Mouse (Mus musculus): Measurements from ENCODE around the gene Anxa5. TPM values are rescaled to one million over a fixed set of nuclear protein-coding genes. Genes with fewer than 3 reads are reported as not detected.

Gene Anxa5
- polyA plus RNA-seq, 1 experiment from 2014 or later, result 336 TPM

DNA sequence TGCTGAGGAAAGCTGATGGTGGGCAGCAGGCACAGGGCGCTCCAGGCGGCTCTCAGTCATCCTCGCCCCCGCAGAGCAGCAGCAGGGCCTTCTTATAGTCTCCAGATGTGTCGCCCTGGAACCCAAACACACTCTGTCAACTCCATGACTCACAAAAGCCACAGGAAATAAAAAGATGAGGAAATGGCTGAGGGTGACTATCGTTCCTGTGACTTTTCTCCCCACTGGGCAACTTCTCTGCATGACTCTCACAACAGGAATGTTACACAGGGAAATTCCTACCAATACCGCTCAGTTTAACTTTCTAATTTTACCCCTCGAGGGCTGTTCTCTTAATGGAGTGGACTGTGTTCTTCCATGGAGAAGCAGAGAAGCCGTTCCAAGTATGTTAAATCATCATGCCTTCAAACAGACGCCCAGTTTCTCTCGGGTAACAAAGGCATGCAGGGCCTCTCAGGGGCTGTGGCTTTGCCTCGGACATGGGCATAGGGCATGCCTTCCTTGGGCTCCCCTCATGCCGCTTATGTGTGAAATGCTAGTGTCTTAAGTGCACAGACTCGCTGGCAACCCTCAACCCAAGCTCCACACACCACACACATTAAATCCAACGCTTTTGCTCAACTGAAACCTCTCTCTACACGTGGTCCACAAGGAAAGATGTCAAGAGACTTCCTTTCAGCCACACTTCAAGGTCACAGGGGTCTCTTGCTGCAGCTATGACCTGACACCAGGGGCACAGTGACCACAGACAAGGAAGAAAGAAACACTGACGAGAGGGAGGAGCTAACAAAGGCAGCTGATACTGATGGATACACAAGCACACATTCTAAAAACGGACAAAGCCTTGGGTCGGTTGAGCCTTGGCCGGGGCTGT lies 26.2 kb downstream of the Anxa5 start:
- Histone ChIP-seq H3K9ac (no peak overlapping the region), H3K27ac (ENCODE audit: poor library complexity, severe bottlenecking) (peak overlapping the region; percentile 67), H3K4me2 (peak overlapping the region; percentile 7; the same call in 1 of the 2 replicates), H3K9me3 (replicated peaks) (no peaks in the 10 kb centered on the region), H3K36me3 (peaks cover 68% of the 10 kb centered on the region), H3K27me3 (replicated peaks) (no peaks in the 10 kb centered on the region), H3K4me3 (no peak overlapping the region), H3K4me1 (replicated peaks) (peaks cover 35% of the 10 kb centered on the region)
- WGBS, result 22% methylated on average over 20 of the region's 20 CpGs
- ATAC-seq (ENCODE audit: insufficient number of reproducible peaks, low FRiP score), result peak; percentile 56

DNA sequence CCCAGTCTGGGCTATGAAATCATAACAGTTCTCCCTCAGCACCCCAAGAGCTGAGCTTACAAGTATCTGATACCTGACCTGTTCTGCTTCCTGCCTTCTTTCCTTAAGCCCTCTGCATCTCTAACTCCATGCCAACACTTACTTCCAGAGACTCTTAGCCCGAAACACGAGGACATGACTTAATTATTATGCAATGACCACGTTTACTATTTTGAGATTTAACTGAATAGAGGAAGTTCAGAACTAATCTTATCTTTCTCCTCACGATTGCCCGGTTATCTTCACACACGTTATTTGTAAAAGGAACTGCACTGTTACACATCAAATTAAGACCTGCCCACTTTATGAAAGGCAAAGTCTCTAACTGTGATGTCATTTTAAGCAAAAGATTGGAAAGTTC lies 28.8 kb downstream of the Anxa5 start:
- no peak overlapping the region for H3K4me2 ChIP-seq
- peaks cover 35% of the 10 kb centered on the region for H3K4me1 ChIP-seq (replicated peaks)
- H3K9ac ChIP-seq, result no peak overlapping the region
- H3K36me3 ChIP-seq, result peaks cover 48% of the 10 kb centered on the region
- no peak overlapping the region for H3K4me3 ChIP-seq
- WGBS, result 22% methylated on average over 6 of the region's 6 CpGs
- no peak overlapping the region for H3K27ac ChIP-seq (ENCODE audit: poor library complexity, severe bottlenecking)
- H3K9me3 ChIP-seq (replicated peaks), result no peaks in the 10 kb centered on the region
- no peak for ATAC-seq (ENCODE audit: insufficient number of reproducible peaks, low FRiP score)
- H3K27me3 ChIP-seq (replicated peaks), result no peaks in the 10 kb centered on the region

DNA sequence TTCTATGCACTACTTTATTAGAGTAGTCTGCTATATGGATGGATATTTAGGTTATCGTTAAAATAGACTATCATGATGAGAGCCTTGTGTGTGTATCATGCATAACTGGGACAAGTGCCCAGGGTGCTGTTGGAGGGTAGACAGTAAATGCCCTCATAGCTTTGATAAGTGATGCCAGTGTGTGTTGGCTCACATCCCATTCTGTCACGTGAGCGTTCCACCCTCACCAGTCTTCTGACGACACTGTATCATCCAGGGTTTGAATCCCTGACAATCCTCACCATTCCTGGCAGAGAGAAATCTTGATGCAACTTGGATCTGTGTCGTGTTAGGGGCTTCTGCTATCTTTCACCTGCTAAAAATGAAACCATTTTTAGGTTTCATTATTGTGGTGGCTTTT lies 29.2 kb downstream of the Anxa5 start:
- Histone ChIP-seq H3K4me2 (no peak overlapping the region), H3K4me3 (no peak overlapping the region), H3K4me1 (replicated peaks) (peaks cover 35% of the 10 kb centered on the region), H3K9me3 (replicated peaks) (no peaks in the 10 kb centered on the region), H3K27ac (ENCODE audit: poor library complexity, severe bottlenecking) (no peak overlapping the region), H3K36me3 (peaks cover 44% of the 10 kb centered on the region), H3K27me3 (replicated peaks) (no peaks in the 10 kb centered on the region), H3K9ac (no peak overlapping the region)
- ATAC-seq (ENCODE audit: insufficient number of reproducible peaks, low FRiP score), result no peak
- WGBS, result 53% methylated on average over 5 of the region's 5 CpGs

DNA sequence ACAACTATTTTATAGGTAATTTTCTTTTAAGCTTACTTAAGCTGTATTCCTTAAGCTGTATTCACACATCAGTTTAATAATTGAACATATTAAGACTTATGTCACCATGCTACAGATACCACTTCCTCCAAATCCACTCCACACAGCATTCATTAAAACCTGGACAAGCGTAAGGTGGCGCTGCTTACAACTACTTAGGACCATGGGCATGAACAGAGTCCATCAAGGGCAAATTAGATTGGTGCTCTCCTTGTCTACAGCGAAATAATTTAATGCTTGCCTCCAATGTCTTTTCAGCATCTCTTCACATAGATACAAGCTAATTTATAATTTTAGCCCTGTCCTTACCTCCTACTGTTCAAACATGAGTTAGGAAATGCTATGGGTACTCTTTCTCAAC lies 29.7 kb downstream of the Anxa5 start:
- no peak overlapping the region for H3K27ac ChIP-seq (ENCODE audit: poor library complexity, severe bottlenecking)
- H3K27me3 ChIP-seq (replicated peaks), result no peaks in the 10 kb centered on the region
- H3K4me1 ChIP-seq (replicated peaks), result peaks cover 35% of the 10 kb centered on the region
- H3K9me3 ChIP-seq (replicated peaks), result no peaks in the 10 kb centered on the region
- whole genome bisulfite sequencing, result 87% methylated on average over 3 of the region's 3 CpGs
- H3K36me3 ChIP-seq, result peaks cover 40% of the 10 kb centered on the region
- H3K9ac ChIP-seq, result no peak overlapping the region
- no peak for ATAC-seq (ENCODE audit: insufficient number of reproducible peaks, low FRiP score)
- no peak overlapping the region for H3K4me3 ChIP-seq
- H3K4me2 ChIP-seq, result no peak overlapping the region

DNA sequence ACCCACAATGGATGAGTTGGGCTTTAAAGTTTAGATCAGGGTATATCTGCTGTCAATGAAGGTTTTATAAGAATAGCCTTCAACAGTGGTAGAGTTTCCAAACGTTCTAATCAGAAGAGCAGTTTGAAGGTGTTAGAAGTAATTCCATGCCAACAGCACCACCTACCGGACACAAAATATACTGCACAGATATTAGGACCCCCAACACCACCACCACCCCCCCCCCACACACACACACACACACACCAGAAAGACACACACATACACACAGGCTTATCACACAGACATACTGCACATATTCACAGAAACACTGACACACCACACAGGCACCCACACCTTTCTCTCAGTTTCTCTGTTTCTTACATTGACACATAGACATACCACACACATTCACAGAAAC lies 33.3 kb downstream of the Anxa5 start:
- H3K27me3 ChIP-seq (replicated peaks), result no peaks in the 10 kb centered on the region; the same call in 1 of the 2 replicates
- WGBS, result 2% methylated on average over 2 of the region's 2 CpGs
- no peak overlapping the region for H3K9ac ChIP-seq
- no peak overlapping the region for H3K4me3 ChIP-seq
- H3K4me2 ChIP-seq, result no peak overlapping the region
- peaks cover 6% of the 10 kb centered on the region for H3K36me3 ChIP-seq
- no peak for ATAC-seq (ENCODE audit: insufficient number of reproducible peaks, low FRiP score)
- no peaks in the 10 kb centered on the region for H3K9me3 ChIP-seq (replicated peaks)
- H3K27ac ChIP-seq (ENCODE audit: poor library complexity, severe bottlenecking), result no peak overlapping the region
- peaks cover 20% of the 10 kb centered on the region for H3K4me1 ChIP-seq (replicated peaks)

DNA sequence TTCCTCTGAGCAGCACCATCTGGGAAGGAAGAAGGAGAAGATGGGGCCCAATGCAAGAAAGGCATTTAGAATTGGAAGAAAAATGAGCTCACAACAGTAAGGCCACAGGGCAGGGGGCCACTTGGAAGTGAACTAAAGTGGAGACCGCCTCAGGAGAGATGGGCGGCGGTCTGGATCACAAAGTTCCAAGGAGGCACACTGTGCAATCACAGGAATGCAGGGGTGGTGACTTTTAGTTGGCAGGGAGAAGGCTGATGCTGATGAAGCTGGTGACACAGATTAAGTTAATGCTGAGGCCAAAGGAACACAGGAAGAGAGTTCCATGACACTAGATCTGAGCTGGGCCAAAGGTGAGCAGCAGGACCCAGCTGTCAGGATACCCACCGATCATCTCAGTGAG lies 35.4 kb downstream of the Anxa5 start:
- H3K9me3 ChIP-seq (replicated peaks), result no peaks in the 10 kb centered on the region
- H3K4me2 ChIP-seq, result no peak overlapping the region
- peaks cover 12% of the 10 kb centered on the region for H3K4me1 ChIP-seq (replicated peaks)
- H3K36me3 ChIP-seq, result no peaks in the 10 kb centered on the region
- H3K27me3 ChIP-seq (replicated peaks), result no peaks in the 10 kb centered on the region; the same call in 1 of the 2 replicates
- H3K4me3 ChIP-seq, result no peak overlapping the region
- 0 out of 2 replicates have a peak overlapping the region, but pooled peaks have one; percentile 12 for H3K27ac ChIP-seq (ENCODE audit: poor library complexity, severe bottlenecking)
- 53% methylated on average over 4 of the region's 4 CpGs for WGBS
- ATAC-seq (ENCODE audit: insufficient number of reproducible peaks, low FRiP score), result no peak
- no peak overlapping the region for H3K9ac ChIP-seq

DNA sequence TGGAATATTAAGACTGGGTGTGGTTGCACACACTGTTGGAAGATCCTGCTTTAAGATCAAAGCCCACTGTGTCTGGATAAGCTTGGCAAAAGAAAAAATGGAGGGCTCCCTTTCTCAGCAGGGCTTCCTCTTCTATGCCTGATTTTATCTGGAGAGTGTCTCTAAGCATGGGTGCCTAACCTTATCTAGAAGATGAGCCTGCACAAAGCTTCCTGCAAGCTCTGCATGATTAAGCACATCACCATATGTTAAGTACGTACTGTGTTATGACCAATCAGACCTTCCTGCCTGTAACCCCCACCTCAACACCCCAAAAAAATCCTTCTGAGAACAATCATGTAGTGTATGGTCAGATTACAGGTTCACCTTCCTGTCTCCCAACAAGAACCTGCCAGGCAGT lies 45.3 kb downstream of the Anxa5 start:
- Histone ChIP-seq H3K36me3 (no peaks in the 10 kb centered on the region), H3K9me3 (replicated peaks) (no peaks in the 10 kb centered on the region), H3K9ac (no peak overlapping the region), H3K27me3 (replicated peaks) (no peaks in the 10 kb centered on the region), H3K4me2 (no peak overlapping the region), H3K4me3 (no peak overlapping the region), H3K27ac (ENCODE audit: poor library complexity, severe bottlenecking) (no peak overlapping the region), H3K4me1 (replicated peaks) (no peaks in the 10 kb centered on the region)
- WGBS, result 87% methylated on average over 1 of the region's 1 CpGs
- no peak for ATAC-seq (ENCODE audit: insufficient number of reproducible peaks, low FRiP score)

DNA sequence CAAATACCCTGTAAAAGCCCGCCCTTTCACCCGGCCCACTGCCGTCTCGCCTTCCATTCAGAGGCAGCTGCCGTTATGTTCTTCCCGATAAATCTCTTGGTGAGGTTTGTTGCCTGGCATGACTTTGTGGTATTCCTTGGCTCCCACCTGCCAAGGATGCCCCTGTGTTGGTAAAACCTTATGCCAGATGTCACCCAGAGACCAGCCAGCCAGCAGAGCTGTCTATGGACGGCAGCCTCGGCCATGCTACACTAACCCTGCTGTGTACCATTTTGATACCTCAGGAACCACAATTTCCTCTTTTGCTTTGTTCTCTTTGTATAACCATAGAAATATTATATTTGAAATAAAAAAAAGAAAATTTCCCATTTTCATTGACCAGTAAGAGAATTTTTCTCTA lies 48.3 kb downstream of the Anxa5 start:
- no peak for ATAC-seq (ENCODE audit: insufficient number of reproducible peaks, low FRiP score)

GRCm38 (mm10) chr3:36409456-36409855 lies 66.2 kb downstream of the Anxa5 start:
- ATAC-seq (ENCODE audit: insufficient number of reproducible peaks, low FRiP score), result no peak
- no peak overlapping the region for H3K4me2 ChIP-seq
- WGBS, result 41% methylated on average over 2 of the region's 2 CpGs
- H3K4me3 ChIP-seq, result no peak overlapping the region
- H3K9ac ChIP-seq, result no peak overlapping the region
- H3K9me3 ChIP-seq (replicated peaks), result 0 out of 2 replicates have a peak, but pooled peaks cover under 1% of the 10 kb centered on the region
- H3K27ac ChIP-seq (ENCODE audit: poor library complexity, severe bottlenecking), result peak overlapping the region; percentile 79
- no peaks in the 10 kb centered on the region for H3K36me3 ChIP-seq
- no peaks in the 10 kb centered on the region for H3K27me3 ChIP-seq (replicated peaks)
- H3K4me1 ChIP-seq (replicated peaks), result peaks cover 10% of the 10 kb centered on the region; the same call in 1 of the 2 replicates

More for the DNA sequence above, 48.3 kb downstream of the Anxa5 start:
- Histone ChIP-seq H3K36me3 (no peaks in the 10 kb centered on the region), H3K4me2 (no peak overlapping the region), H3K27me3 (replicated peaks) (no peaks in the 10 kb centered on the region), H3K9ac (no peak overlapping the region), H3K27ac (ENCODE audit: poor library complexity, severe bottlenecking) (no peak overlapping the region), H3K4me1 (replicated peaks) (no peaks in the 10 kb centered on the region), H3K9me3 (replicated peaks) (no peaks in the 10 kb centered on the region), H3K4me3 (no peak overlapping the region)
- WGBS, result 93% methylated on average over 8 of the region's 8 CpGs

GRCm38 (mm10) chr3:36406967-36407366 lies 68.7 kb downstream of the Anxa5 start:
- Histone ChIP-seq H3K4me3 (no peak overlapping the region), H3K4me2 (no peak overlapping the region), H3K36me3 (no peaks in the 10 kb centered on the region), H3K9me3 (replicated peaks) (no peaks in the 10 kb centered on the region), H3K9ac (no peak overlapping the region), H3K4me1 (replicated peaks) (peaks cover 10% of the 10 kb centered on the region; the same call in 1 of the 2 replicates), H3K27me3 (replicated peaks) (no peaks in the 10 kb centered on the region), H3K27ac (ENCODE audit: poor library complexity, severe bottlenecking) (no peak overlapping the region)
- ATAC-seq (ENCODE audit: insufficient number of reproducible peaks, low FRiP score), result no peak
- 91% methylated on average over 5 of the region's 5 CpGs for WGBS

GRCm38 (mm10) chr3:36406340-36406739 lies 69.4 kb downstream of the Anxa5 start:
- 57% methylated on average over 2 of the region's 2 CpGs for WGBS

More at GRCm38 (mm10) chr3:36406340-36406739, 69.4 kb downstream of the Anxa5 start:
- ATAC-seq (ENCODE audit: insufficient number of reproducible peaks, low FRiP score), result no peak
- Histone ChIP-seq H3K27ac (ENCODE audit: poor library complexity, severe bottlenecking) (no peak overlapping the region), H3K9ac (no peak overlapping the region), H3K4me1 (replicated peaks) (peaks cover 10% of the 10 kb centered on the region; the same call in 1 of the 2 replicates), H3K4me3 (no peak overlapping the region), H3K9me3 (replicated peaks) (no peaks in the 10 kb centered on the region), H3K27me3 (replicated peaks) (no peaks in the 10 kb centered on the region), H3K36me3 (no peaks in the 10 kb centered on the region), H3K4me2 (no peak overlapping the region)
